Mouse (Mus musculus) kidney, embryonic 14.5 days (tissue): ENCODE results near the gene Atxn2. TPM values are rescaled to one million over a fixed set of nuclear protein-coding genes. Genes with fewer than 3 reads are reported as not detected.
"Not testable (repeated sequence)": the region's sequence is repeated elsewhere in the genome, so short reads cannot be mapped to it uniquely, and the experiment has no call there.

Experiments used
- ATAC-seq: fragments of 200-750 bp; cut with Nextera tagmentation; 2 replicates; pipeline ENCODE4 v1.8.0; 2017; ENCODE audit warnings: moderate number of reproducible peaks, mild to moderate bottlenecking, moderate TSS enrichment, moderate library complexity; ENCODE audit not compliant: low FRiP score, low TSS enrichment
- H3K27ac ChIP-seq: fragments of 300-500 bp; sonication (generic); 2 replicates; pipeline ENCODE4 v1.5.1; 2014; ENCODE audit warnings: low read depth, mild to moderate bottlenecking, low read length, moderate library complexity, mixed read lengths
- H3K27me3 ChIP-seq: fragments of 300-500 bp; sonication (generic); 2 replicates; pipeline ENCODE4 v1.6.1; 2014; ENCODE audit warnings: mild to moderate bottlenecking, low read length; ENCODE audit not compliant: control insufficient read depth, insufficient read depth
- H3K36me3 ChIP-seq: fragments of 300-500 bp; sonication (generic); 2 replicates; pipeline ENCODE4 v1.6.1; 2014; ENCODE audit warnings: low read length, mixed read lengths; ENCODE audit not compliant: control insufficient read depth, insufficient read depth
- H3K4me1 ChIP-seq: fragments of 300-500 bp; sonication (generic); 2 replicates; pipeline ENCODE4 v1.6.1; 2014; ENCODE audit warnings: low read length, mixed read lengths; ENCODE audit not compliant: control insufficient read depth, insufficient read depth
- H3K4me2 ChIP-seq: fragments of 300-500 bp; sonication (generic); replicated peaks from 2 replicates; pipeline ENCODE4 v1.6.1; 2014; ENCODE audit warnings: low read depth, mild to moderate bottlenecking, low read length
- H3K4me3 ChIP-seq: fragments of 300-500 bp; sonication (generic); 2 replicates; pipeline ENCODE4 v1.5.1; 2014; ENCODE audit warnings: mild to moderate bottlenecking, low read length
- H3K9ac ChIP-seq: fragments of 300-500 bp; sonication (generic); 2 replicates; pipeline ENCODE4 v1.6.1; 2014; ENCODE audit warnings: low read depth, mild to moderate bottlenecking, low read length, moderate library complexity
- H3K9me3 ChIP-seq: fragments of 300-500 bp; sonication (generic); 2 replicates; pipeline ENCODE4 v1.6.1; 2016; ENCODE audit warnings: low read length; ENCODE audit not compliant: control insufficient read depth
- WGBS: fragments of 180-500 bp; shearing (Covaris S2); extraction: QIAGEN DNeasy Blood & Tissue Kit; methylation state at CpG from one replicate; pipeline ENCODE4 v1.1.7; 2014; 5-methylcytosine and 5-hydroxymethylcytosine counted together
- polyA plus RNA-seq: library from polyadenylated mRNA; unstranded; fragments of >200 nt; fragmentation: Nextera tagmentation; extraction: Ambion mirVana; gene quantifications from 2 replicates; pipeline ENCODE4 v1.2.1, GENCODE M21; 2014

Atxn2 gene
- polyA plus RNA-seq, 1 experiment from 2014 or later: 76.6 TPM

- WGBS: 87% methylated on average over 5 of the region's 5 CpGs
- no peak overlapping the region for H3K27ac ChIP-seq
- no peaks in the 10 kb centered on the region; the same call in 1 of the 2 replicates for H3K36me3 ChIP-seq
- H3K4me3 ChIP-seq: no peak overlapping the region
- H3K4me2 ChIP-seq: no peak overlapping the region
- H3K4me1 ChIP-seq: peaks cover 18% of the 10 kb centered on the region
- no peak for ATAC-seq
- no peaks in the 10 kb centered on the region for H3K27me3 ChIP-seq
- no peaks in the 10 kb centered on the region for H3K9me3 ChIP-seq
- H3K9ac ChIP-seq: no peak overlapping the region
Observed at GRCm38 (mm10) chr5:121718462-121718861, 7.3 kb downstream of the Atxn2 start.

- no peak overlapping the region for H3K4me2 ChIP-seq
- H3K27me3 ChIP-seq: no peaks in the 10 kb centered on the region
- H3K36me3 ChIP-seq: no peaks in the 10 kb centered on the region; the same call in 1 of the 2 replicates
- ATAC-seq: no peak
- H3K9me3 ChIP-seq: no peaks in the 10 kb centered on the region
- WGBS: 88% methylated on average over 5 of the region's 5 CpGs
- no peaks in the 10 kb centered on the region; the same call in 1 of the 2 replicates for H3K4me1 ChIP-seq
- no peak overlapping the region for H3K4me3 ChIP-seq
- H3K27ac ChIP-seq: no peak overlapping the region
- no peak overlapping the region for H3K9ac ChIP-seq
Observed at GRCm38 (mm10) chr5:121720888-121721585, 9.9 kb downstream of the Atxn2 start.

- H3K4me3 ChIP-seq: no peak overlapping the region
- no peak overlapping the region for H3K4me2 ChIP-seq
- no peaks in the 10 kb centered on the region for H3K9me3 ChIP-seq
- no peaks in the 10 kb centered on the region for H3K27me3 ChIP-seq
- no peaks in the 10 kb centered on the region for H3K4me1 ChIP-seq
- ATAC-seq: no peak
- WGBS: 59% methylated on average over 3 of the region's 3 CpGs
- H3K27ac ChIP-seq: no peak overlapping the region
- no peak overlapping the region for H3K9ac ChIP-seq
- H3K36me3 ChIP-seq: no peaks in the 10 kb centered on the region; the same call in 1 of the 2 replicates
Observed at GRCm38 (mm10) chr5:121721841-121722240, 10.7 kb downstream of the Atxn2 start.

- Histone ChIP-seq H3K27ac (no peak overlapping the region), H3K9me3 (no peaks in the 10 kb centered on the region), H3K27me3 (no peaks in the 10 kb centered on the region), H3K9ac (no peak overlapping the region), H3K36me3 (no peaks in the 10 kb centered on the region; the same call in 1 of the 2 replicates), H3K4me2 (no peak overlapping the region), H3K4me3 (no peak overlapping the region), H3K4me1 (no peaks in the 10 kb centered on the region)
- WGBS: 79% methylated on average over 1 of the region's 1 CpGs
- ATAC-seq: no peak
Observed at GRCm38 (mm10) chr5:121724678-121725077, 13.5 kb downstream of the Atxn2 start.

- no peak overlapping the region for H3K9ac ChIP-seq
- H3K4me2 ChIP-seq: no peak overlapping the region
- 98% methylated on average over 2 of the region's 2 CpGs for WGBS
- no peak for ATAC-seq
- no peak overlapping the region for H3K27ac ChIP-seq
- no peaks in the 10 kb centered on the region; the same call in 1 of the 2 replicates for H3K36me3 ChIP-seq
- H3K4me1 ChIP-seq: no peaks in the 10 kb centered on the region
- H3K9me3 ChIP-seq: peaks cover 4% of the 10 kb centered on the region; the same call in 1 of the 2 replicates
- H3K4me3 ChIP-seq: no peak overlapping the region
- no peaks in the 10 kb centered on the region for H3K27me3 ChIP-seq
Observed at GRCm38 (mm10) chr5:121730057-121730456, 18.9 kb downstream of the Atxn2 start.

GRCm38 (mm10) chr5:121736641-121737040, 25.5 kb downstream of the Atxn2 start:
- Histone ChIP-seq H3K4me1 (no peaks in the 10 kb centered on the region), H3K27ac (no peak overlapping the region), H3K36me3 (no peaks in the 10 kb centered on the region), H3K4me3 (no peak overlapping the region), H3K9me3 (peaks cover 4% of the 10 kb centered on the region; the same call in 1 of the 2 replicates), H3K4me2 (no peak overlapping the region), H3K27me3 (no peaks in the 10 kb centered on the region), H3K9ac (no peak overlapping the region)
- no peak for ATAC-seq
- WGBS: 95% methylated on average over 3 of the region's 3 CpGs

GRCm38 (mm10) chr5:121738162-121738561, 27.0 kb downstream of the Atxn2 start:
- 70% methylated on average over 1 of the region's 2 CpGs for WGBS
- not testable (repeated sequence) for ATAC-seq, H3K4me2 ChIP-seq, H3K4me3 ChIP-seq, H3K9ac ChIP-seq, H3K27me3 ChIP-seq, H3K4me1 ChIP-seq, H3K27ac ChIP-seq, H3K36me3 ChIP-seq, H3K9me3 ChIP-seq

- H3K4me1 ChIP-seq: no peaks in the 10 kb centered on the region
- H3K9me3 ChIP-seq: peaks cover 4% of the 10 kb centered on the region; the same call in 1 of the 2 replicates
- H3K27me3 ChIP-seq: no peaks in the 10 kb centered on the region
- no peaks in the 10 kb centered on the region for H3K36me3 ChIP-seq
- ATAC-seq: no peak
- H3K27ac ChIP-seq: no peak overlapping the region
- H3K4me3 ChIP-seq: no peak overlapping the region
- no peak overlapping the region for H3K4me2 ChIP-seq
- H3K9ac ChIP-seq: no peak overlapping the region
- WGBS: 87% methylated on average over 7 of the region's 7 CpGs
Observed at GRCm38 (mm10) chr5:121738576-121739191, 27.5 kb downstream of the Atxn2 start.

GRCm38 (mm10) chr5:121740516-121740915, 29.4 kb downstream of the Atxn2 start:
- H3K27me3 ChIP-seq: no peaks in the 10 kb centered on the region
- H3K9ac ChIP-seq: no peak overlapping the region
- no peak for ATAC-seq
- no peaks in the 10 kb centered on the region for H3K4me1 ChIP-seq
- no peak overlapping the region for H3K4me3 ChIP-seq
- WGBS: 89% methylated on average over 1 of the region's 1 CpGs
- H3K4me2 ChIP-seq: no peak overlapping the region
- no peak overlapping the region for H3K27ac ChIP-seq
- H3K9me3 ChIP-seq: no peaks in the 10 kb centered on the region
- H3K36me3 ChIP-seq: no peaks in the 10 kb centered on the region
